Mouse (Mus musculus): Measurements from ENCODE around the gene Selenoh.

Selenoh gene

DNA sequence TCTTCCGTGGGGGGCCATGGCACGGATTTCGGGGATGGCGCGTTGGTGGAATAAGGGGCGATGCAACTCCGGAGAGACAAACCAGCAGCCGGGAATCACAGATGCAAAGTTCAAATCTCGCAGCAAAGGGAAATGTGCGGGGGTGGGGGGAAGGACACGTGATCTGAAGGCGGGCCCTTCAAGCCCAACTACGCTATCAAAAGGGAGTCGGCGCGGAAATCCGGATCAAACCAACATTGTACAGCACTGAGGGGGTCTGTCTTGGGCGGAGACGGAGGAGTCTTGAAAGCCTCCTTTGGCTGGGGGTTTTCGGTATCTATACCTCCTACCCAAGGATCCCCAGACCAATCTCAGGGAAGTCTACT is at the start of gene Selenoh:
Gene Selenoh, minus strand, starts transcription at position 202 of the 365 bp plus-strand sequence.
- peak; percentile 89 for DNase-seq (ENCODE audit: low read depth)

- DNase-seq (ENCODE audit: low read depth) = no peak
Observed at GRCm38 (mm10) chr2:84717357-84717756, 46.8 kb upstream of the Selenoh start.

DNA sequence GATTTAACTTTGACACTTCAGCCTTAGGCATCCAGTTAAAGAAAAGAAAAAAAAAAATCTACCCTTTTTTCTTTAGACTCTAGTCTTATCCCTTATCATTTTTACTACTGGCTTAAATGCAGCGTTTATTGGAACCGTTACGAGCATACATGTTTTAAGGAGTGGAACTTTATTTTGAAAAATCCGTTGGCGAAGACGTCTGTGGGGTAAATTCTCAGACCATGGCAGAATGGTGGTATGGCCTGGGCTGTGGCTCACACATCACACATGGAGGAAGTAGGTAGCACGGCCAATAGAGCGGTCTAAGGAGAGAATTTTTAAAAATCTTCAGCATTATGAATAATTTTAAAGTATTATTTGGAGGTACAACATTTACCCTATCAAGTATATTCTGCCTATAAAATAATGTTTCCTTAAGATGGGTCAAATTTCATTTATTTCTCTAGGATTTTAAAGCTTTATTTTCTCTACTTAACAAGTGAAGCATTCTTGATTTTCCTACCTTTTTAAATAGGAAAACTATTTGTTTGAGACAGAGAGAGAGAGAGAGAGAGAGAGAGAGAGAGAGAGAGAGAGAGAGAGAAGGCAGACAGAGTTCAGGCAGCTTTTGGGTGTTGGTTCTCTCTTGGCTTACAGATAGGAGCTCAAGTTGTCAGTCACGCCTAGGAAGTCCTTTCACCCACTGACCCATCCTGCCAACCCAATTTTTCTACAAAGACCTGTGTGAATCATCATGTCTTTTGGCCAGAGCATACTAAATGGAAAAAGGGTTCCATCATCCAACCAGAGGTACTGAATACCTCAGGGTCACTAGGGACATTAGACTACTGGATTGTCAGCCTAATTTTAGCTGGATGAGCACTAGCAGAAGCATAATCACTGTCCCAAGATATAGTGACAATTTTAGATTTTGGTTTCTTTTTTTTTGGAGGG is 46.1 kb upstream of the Selenoh start:
- no peak for DNase-seq (ENCODE audit: low read depth)

GRCm38 (mm10) chr2:84715562-84716361 is 45.2 kb upstream of the Selenoh start:
- peak; percentile 90 for DNase-seq (ENCODE audit: low read depth)

DNA sequence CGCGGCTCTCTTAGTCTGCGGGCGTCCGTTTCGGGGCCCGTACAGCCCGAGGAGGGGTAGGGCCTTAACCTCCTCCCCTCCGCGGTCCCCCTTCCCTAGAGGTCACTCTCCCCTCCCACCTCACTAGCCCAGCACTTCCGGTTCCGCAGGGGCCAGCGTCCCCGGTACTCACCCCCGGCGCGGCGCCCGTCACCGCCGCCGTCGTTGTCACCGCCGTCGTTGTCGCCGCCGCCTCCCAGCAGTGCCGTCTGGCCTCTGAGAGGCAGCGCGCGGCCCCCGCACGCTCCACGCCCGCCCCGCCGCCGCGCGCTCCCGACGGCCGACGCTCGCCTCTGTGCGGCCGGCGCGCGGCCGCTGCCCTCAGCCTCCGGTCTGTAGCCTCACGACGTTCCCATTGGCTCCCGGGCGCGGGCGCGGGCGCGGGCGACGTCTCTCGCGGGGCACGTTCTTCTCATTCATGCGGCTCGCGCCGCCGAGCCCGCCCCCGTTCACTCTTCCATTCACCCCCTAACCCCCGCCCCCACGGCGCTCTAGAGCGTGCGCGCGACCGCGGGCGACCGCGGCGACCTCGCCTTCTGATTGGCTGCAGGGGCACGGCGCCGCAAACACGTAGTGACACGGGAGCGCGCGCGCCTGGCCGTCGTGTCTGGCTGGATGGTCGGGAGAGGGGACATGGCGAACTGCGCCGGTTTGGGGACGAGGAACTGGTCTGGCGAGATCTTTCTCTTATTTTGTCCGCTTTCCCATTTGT is 44.4 kb upstream of the Selenoh start, which contains the start of gene Zdhhc5:
Gene Zdhhc5, minus strand, starts transcription at position 370 of the 751 bp plus-strand sequence.
- peak; percentile 96 for DNase-seq (ENCODE audit: low read depth)

DNA sequence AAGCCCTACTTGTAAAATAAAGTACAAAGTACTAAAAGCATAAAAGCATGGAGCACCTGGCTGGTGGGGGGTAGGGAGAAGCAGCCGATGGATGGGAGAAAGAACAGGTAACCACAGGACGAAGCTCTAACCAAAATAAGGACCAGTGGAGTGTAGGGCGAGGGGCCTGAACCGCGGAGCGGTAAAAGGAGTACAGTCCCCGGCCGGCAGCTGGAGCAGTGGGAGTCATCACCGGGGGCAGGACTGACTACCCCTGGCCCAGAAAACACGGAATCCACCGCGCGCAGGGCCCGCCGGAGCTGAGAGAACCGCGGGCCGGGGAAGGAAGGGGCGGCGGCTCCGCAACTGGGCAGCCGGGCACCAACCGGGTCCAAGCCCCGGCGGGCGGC is 43.8 kb upstream of the Selenoh start:
- DNase-seq (ENCODE audit: low read depth) = no peak

- no peak for DNase-seq (ENCODE audit: low read depth)
Observed at GRCm38 (mm10) chr2:84711898-84712297, 41.3 kb upstream of the Selenoh start.

DNA sequence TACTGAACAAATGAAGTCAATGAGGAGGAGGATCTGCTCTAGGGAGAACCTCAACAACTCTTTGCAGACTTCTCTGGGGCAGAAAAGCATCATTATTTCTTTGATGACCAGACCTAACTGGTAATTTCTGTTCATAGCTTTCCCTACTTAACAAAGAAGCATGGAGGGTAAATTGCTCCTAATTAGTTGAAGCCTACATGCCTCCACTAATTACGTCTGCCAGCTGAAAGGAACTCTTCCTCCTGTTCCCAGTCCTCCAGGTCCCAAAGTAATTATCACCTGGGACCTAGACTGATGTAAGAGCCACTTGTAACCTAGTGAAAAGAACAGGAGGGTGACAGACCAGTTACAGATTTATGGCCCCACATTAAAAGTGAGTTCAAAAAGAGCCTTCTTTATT is 37.0 kb upstream of the Selenoh start:
- DNase-seq (ENCODE audit: low read depth) = no peak

GRCm38 (mm10) chr2:84705295-84705694 is 34.7 kb upstream of the Selenoh start:
- no peak for DNase-seq (ENCODE audit: low read depth)

- DNase-seq (ENCODE audit: low read depth) = no peak
Observed at GRCm38 (mm10) chr2:84704329-84704728, 33.8 kb upstream of the Selenoh start.

DNA sequence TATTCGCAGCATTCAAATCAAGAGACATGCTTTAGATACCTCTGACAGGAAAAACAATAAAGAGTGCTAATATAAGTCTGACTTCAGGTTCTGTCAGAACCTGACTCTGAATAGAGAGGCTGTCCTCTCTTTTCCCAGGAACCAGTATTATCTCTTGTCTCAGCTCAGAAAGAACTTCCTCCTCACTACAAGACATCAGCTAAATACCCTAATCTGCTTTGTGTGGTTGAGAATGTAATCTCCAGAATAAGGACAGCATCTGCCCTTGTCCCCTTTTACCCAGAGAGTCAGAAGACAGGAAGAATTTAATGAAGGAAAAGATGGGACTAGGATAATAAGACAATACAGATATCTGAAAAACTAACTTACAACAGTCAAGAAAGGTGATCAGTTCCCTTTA is 32.9 kb upstream of the Selenoh start:
- DNase-seq (ENCODE audit: low read depth) = no peak

GRCm38 (mm10) chr2:84695007-84695695 is 24.6 kb upstream of the Selenoh start:
- no peak for DNase-seq (ENCODE audit: low read depth)

GRCm38 (mm10) chr2:84690050-84690449 is 19.5 kb upstream of the Selenoh start:
- DNase-seq (ENCODE audit: low read depth) = no peak

DNA sequence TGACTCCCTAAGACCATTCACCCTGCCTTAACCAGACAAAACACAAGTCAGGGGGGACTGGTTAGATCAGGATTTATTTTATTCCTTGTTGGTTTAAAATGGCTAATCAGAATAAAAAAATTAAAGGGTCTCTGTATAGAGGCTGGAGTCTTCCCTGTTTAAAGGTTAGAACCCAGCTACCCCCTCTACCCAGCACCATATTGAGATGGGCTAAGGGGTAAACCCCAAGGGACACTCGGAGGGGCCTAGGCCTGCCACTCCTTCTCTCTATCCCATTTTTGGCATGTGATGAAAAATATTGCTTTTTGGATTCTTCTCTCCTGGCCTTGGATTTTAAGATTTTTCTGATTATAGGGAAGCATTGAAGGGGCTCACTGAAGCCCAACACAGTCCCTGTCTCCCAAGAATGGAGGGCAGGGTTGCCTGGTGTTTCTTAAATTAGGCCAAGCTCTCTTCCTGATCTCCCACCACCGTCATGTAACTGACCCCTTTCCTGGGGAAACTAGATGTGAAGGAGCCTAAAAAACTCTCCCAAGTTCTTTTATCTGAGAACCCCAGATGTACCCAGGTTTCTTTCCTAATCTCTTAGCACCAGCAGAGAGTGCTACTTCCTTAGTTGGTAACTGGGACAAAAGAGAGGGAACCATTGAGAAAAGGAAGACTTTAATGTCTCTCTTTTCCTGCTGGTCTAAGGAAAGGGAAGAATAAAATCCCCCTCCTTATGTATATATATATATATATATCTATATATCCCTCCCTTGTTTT is 17.7 kb upstream of the Selenoh start:
- DNase-seq (ENCODE audit: low read depth) = no peak

- no peak for DNase-seq (ENCODE audit: low read depth)
Observed at GRCm38 (mm10) chr2:84682605-84683183, 12.1 kb upstream of the Selenoh start.

DNA sequence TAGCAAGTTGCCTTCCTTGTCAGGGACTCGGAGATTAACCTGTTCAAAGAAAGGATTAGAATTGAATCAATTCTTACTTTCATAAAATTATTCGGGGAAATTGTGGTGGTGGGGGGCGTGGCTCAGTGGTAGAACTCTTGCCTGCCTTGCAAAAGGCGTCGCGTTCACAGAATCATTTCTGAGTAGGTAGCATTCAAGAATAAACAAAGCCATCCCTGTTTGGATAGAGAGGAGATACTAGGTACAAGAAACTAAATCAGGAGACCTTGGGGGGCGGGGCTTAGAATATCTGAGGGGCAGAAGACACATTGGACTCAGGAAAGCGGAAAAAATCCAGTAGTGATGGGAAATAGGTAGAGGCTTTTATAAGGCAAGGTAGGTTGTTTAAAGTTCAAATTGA is 8.4 kb upstream of the Selenoh start, which contains the start of gene Tmx2:
Gene Tmx2, minus strand, starts transcription at position 125 of the 400 bp plus-strand sequence.
- no peak for DNase-seq (ENCODE audit: low read depth)

DNA sequence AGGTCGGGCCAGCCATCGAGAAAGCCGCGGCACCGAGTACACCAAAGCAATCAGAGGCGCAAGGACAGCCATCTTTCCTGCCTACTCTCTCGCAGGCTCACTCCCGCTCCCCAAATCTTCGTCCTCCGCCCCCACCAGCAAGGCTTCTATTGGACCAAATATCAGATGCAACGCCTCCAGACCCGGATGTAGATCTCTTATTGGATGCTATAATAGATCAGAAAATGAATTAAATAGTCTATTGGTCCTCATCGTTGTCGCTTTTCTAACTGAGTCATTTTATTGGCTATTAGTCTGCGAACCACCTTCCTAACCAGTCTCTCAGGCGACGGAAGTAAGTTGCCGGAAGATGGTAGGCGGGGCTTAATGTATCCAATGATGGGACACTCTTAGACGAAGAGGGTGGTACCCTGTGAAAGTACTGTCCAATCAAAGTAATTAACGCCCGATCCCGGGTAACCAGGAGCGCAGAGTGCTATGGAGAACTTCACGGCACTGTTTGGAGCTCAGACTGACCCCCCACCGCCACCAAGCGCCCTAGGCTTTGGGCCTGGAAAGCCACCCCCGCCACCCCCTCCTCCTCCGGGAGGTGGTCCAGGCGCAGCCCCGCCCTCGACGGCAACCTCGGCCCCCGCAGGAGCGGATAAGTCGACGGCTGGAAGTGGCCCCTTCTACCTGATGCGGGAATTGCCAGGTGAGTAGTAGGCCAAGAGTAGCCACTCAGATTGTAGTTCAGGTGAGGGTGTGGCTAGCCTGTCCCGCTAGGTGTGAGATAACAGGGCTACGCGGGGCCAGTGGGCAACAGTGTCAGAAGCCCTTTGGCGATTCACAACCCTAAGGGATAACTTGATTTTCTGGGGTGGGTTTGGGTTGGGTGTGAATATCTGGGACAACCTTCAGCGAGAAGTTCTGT is 7.7 kb upstream of the Selenoh start, which contains the start of the genes Gm28635 and Med19:
Gene Gm28635, minus strand, starts transcription at position 74 of the 913 bp plus-strand sequence.
Gene Med19, plus strand, starts transcription at position 435 of the 913 bp plus-strand sequence.
- DNase-seq (ENCODE audit: low read depth) = peak; percentile 100

DNA sequence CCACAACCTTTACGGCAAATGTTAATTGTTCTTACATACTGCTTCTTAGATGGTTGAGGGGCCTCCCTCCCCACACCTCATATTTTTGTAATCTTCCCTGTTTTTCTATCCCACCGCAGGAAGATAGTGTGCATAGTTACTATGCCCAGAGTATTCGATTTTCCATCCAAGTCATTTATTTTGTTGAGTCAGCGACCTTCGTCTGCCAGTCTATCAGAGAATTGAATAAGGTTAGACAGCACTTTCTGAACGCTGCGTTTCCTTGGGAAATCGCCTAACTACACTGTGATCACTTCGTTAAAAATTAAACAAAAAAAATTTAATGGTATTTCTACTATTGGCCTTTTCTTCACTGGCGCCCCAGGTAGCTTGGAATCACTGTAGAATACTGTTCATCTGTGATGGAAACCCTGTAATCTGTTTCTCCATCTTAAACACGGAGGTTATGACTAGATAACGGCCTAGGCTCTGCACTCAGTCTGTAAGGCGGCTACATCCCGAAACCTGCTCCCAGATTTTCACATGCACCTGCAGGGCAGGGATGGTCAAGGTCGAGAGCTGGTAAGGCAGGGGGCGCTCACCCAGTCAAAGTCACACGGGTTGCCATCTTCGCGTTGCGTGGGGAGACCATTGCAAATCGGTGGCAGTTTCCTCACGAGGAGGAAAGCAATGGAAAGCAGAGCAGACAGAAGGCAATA is 6.8 kb upstream of the Selenoh start:
- no peak for DNase-seq (ENCODE audit: low read depth)
